Mouse (Mus musculus): ENCODE measurements around the gene Ttc25.

Ttc25 gene

GRCm38 (mm10) chr11:100544832-100545745 is at the start of gene Ttc25:
Ttc25 (plus strand) TSS chr11:100545607.
- peak; percentile 90 for DNase-seq (ENCODE audit: low read depth, low spot score)

DNA sequence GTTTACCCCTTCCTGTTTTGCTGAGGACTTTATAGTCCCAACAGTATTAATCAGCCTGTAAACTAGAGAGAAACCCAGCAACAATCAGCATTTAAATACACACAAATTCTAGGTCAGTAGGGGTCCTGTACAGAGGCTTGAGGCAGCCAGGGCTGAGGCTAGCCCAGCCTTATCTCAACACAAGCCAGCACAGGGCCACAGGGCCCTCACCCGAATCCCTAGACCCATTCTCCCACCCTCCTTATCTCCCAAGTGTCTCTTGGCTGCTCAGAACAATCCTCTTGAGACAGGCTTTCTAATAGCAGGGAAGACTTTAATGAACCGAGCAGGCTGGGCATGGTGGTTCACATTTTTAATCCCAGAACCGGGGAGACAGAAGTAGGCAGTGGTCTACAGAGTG is 45.2 kb upstream of the Ttc25 start:
- DNase-seq (ENCODE audit: low read depth, low spot score): no peak

GRCm38 (mm10) chr11:100500651-100501050 is 44.8 kb upstream of the Ttc25 start:
- DNase-seq (ENCODE audit: low read depth, low spot score): no peak

GRCm38 (mm10) chr11:100501321-100501720 is 44.1 kb upstream of the Ttc25 start:
- no peak for DNase-seq (ENCODE audit: low read depth, low spot score)

DNA sequence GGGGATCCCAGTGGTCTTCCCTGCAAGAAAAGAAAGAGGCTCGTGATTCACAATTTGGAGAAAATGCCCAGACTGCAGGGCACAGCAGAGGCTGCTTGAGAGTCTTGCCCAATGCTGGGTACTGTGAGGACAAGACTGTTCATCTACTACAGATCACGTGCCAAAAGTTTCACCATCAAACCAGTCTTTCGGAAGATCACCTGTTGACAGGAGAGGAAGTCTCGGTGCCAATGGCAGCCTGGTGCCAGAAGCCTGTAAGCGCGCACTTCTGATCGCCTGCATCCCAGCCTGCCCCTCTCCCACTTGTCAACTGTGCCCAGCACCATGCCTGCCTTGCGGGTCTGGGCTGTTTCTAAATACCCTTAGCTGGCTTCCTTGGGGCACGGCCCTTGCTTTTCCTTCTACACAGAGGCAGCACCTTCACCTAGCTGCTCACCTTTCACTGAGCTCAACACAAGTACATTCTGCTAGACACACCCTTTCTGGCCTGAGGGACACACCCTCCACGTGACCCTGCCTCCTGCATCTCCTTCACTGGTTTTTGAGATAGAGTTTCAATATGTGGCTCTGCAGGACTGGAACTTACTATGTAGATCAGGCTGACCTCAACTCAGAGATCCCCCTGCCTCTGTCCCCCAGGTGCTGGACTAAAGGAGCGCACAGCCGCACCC is 40.3 kb upstream of the Ttc25 start:
- DNase-seq (ENCODE audit: low read depth, low spot score): no peak

DNA sequence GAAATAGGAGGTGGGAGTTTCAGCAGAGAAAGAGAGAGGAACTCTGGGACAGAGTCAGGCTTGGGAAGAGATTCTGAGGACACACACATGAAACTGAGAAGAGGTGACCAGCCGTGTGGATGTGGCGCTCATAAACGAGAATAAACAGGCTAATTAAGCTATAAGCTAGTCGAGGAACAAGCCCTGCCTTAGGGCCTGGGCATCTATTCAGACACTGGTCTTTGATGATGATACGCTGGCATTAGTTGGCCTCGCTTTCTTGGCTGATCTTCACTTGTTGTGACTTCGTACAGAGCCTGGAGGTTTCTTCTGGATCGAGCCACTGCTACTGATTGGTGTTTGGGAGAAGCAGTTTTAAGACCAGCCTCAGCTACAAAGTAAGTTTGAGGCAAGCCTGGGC is 39.4 kb upstream of the Ttc25 start:
- DNase-seq (ENCODE audit: low read depth, low spot score): no peak

DNA sequence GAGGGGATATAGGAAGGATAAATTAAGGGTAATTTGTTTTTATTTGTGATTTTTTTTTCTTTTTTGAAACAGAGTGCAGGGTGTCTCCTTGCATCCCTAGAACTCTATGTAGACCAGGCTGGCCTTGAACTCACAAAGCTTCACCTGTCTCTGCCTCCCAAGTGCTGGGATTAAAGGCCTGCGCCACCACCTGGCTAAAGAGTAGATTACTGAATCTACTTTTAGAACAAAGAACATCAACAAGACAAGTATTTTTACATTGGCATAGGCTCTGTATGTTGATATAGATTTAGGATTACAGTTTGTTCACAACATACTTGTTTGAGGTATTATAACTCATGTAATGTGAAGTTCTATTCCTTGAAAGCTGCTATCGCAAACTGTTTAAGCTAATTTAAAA is 34.9 kb upstream of the Ttc25 start:
- DNase-seq (ENCODE audit: low read depth, low spot score): no peak

DNA sequence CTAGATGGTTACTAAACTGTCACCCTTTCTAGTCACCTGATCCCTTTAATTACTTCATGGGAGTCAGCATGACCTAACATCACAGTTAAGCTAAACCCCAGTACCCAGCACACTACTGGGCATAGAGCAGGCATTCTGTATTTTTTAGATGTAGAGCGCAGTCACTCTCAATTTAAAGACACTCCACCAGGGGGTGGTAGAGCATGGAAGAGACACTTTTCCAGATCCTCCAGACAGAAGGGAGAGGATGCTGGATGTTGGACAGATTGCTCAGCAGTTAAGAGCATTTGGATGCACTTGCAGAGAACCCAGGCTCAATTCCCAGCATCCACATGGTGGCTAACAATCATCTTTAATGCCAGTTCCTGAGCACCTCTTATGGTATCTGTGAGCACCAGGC is 33.0 kb upstream of the Ttc25 start:
- no peak for DNase-seq (ENCODE audit: low read depth, low spot score)

GRCm38 (mm10) chr11:100513716-100514115 is 31.7 kb upstream of the Ttc25 start:
- no peak for DNase-seq (ENCODE audit: low read depth, low spot score)

GRCm38 (mm10) chr11:100515061-100515460 is 30.3 kb upstream of the Ttc25 start:
- DNase-seq (ENCODE audit: low read depth, low spot score): no peak

GRCm38 (mm10) chr11:100515789-100516188 is 29.6 kb upstream of the Ttc25 start:
- DNase-seq (ENCODE audit: low read depth, low spot score): no peak

- DNase-seq (ENCODE audit: low read depth, low spot score): no peak
These were observed 29.1 kb upstream of the Ttc25 start for GRCm38 (mm10) chr11:100516291-100516690.

DNA sequence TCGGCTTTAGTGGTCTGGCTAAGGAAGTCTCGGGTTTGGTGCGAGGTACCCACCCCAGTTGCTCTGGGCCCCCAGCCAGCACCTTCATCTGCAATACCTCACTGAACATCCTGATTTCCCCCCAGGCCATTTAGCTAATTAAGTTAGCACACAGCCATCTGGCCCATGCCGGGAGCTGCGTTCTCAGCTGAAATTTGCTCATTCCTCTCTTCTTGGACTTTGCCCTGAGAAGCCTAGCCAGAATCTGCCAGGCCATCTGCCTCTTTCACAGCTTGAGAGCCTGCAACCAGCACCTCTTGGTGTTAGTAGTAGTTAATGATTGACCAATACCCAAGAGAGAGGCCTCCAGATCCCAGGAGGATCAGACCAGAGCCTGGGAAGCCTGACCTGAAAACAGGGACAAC is 27.2 kb upstream of the Ttc25 start:
- DNase-seq (ENCODE audit: low read depth, low spot score): no peak

- no peak for DNase-seq (ENCODE audit: low read depth, low spot score)
These were observed 26.2 kb upstream of the Ttc25 start for GRCm38 (mm10) chr11:100519188-100519587.

DNA sequence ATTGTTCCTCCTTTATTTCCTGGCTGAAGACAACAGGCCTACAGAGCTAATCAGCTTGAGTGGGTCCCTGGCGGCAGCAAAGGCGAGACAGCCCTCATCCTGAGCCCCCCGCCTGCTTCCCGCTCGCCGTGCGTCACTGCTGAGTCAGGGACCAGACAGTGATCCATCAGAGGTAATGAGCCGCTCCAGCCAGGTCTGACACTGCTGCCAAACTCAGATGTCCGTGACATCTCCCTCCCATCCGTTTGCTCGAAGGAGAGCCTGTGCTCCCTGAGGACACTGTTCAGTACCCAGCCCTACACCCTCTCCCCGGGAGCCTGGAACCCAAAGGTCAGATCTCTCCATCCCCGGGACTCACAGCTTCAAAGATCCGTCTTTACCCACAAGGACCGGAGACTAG is 24.6 kb upstream of the Ttc25 start:
- DNase-seq (ENCODE audit: low read depth, low spot score): no peak

DNA sequence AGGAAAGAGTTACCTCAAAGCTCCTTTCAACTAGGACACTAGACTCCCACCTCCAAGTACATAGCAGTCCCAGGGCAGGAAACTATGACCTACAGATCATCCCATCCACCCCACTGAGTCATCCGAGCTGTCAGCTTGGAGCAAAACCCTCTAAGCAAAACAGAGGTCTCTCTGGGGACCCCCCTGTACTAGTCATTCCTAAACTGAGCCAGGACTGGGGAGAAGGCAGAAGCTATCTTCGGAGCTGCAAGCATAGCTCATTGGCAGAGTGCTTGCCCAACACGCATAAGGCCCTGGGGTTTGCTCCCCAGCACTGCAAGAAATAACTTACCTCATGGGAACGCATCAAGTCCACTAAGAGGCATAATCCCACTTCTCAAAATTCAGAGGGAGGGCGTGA is 21.0 kb upstream of the Ttc25 start:
- no peak for DNase-seq (ENCODE audit: low read depth, low spot score)

DNA sequence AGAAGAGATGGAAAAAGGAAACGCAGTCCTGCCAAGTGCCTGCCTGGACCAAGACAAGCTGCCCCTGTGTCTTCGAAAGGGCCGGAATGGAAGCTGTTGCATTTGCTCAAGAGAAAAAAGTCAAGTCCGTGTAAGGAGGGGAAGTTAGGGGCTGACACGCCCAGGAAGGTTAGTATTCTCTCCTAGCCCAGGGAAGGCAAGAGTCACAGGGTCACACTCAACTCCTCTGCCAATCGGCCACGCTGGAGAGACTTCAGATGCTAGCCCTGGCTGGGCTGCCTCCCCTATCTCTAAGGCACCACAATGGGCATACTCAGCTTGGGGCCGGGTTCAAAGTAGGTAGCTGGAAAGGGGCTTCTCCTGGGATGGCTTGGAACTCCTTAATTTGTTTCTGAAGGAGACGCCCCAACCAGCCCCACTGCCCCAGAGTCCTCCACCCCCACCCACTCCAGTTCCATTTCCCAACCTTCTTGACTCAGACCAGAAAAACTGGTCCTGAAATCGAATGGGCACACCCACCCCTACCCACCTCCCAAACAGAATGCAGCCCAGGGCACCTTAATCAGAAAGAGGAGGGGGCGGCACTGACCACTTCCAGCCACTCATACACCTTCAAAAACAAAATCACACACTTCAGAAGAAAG is 20.3 kb upstream of the Ttc25 start:
- no peak for DNase-seq (ENCODE audit: low read depth, low spot score)

GRCm38 (mm10) chr11:100526052-100526816 is 19.2 kb upstream of the Ttc25 start:
- no peak for DNase-seq (ENCODE audit: low read depth, low spot score)

GRCm38 (mm10) chr11:100527066-100527457 is 18.3 kb upstream of the Ttc25 start:
- DNase-seq (ENCODE audit: low read depth, low spot score): peak; percentile 35

- peak; percentile 99 for DNase-seq (ENCODE audit: low read depth, low spot score)
These were observed 17.7 kb upstream of the Ttc25 start, which contains the start of gene Acly for GRCm38 (mm10) chr11:100527458-100528374. Acly (minus strand) TSS chr11:100528000.
